Mouse (Mus musculus) forebrain, postnatal 0 days (tissue): Measurements from ENCODE around the gene Cybrd1. TPM values are rescaled to one million over a fixed set of nuclear protein-coding genes. Genes with fewer than 3 reads are reported as not detected.

ENCODE experiments used
- ATAC-seq: fragments of 200-750 bp; cut with Nextera tagmentation; 2 replicates; pipeline ENCODE4 v1.8.0; 2017; ENCODE audit warnings: mild to moderate bottlenecking, moderate library complexity
- DNase-seq: peaks from one replicate; pipeline ENCODE4 v3.0.0-alpha.2; 2015
- H3K27ac ChIP-seq: fragments of 300-500 bp; sonication (generic); 2 replicates; pipeline ENCODE4 v1.5.1; 2014; ENCODE audit warnings: low read depth, mild to moderate bottlenecking, antibody characterized with exemption, low read length, moderate library complexity, mixed read lengths
- H3K27me3 ChIP-seq: fragments of 300-500 bp; sonication (generic); 2 replicates; pipeline ENCODE4 v1.6.1; 2014; ENCODE audit warnings: mild to moderate bottlenecking, low read length, mixed read lengths; ENCODE audit not compliant: insufficient read depth
- H3K36me3 ChIP-seq: fragments of 300-500 bp; sonication (generic); 2 replicates; pipeline ENCODE4 v1.6.1; 2014; ENCODE audit warnings: mild to moderate bottlenecking, moderate library complexity; ENCODE audit not compliant: insufficient read depth
- H3K4me1 ChIP-seq: fragments of 300-500 bp; sonication (generic); 2 replicates; pipeline ENCODE4 v1.6.1; 2014; ENCODE audit warnings: antibody characterized with exemption; ENCODE audit not compliant: insufficient read depth
- H3K4me2 ChIP-seq: fragments of 300-500 bp; sonication (generic); 2 replicates; pipeline ENCODE4 v1.6.1; 2014; ENCODE audit warnings: low read depth, mild to moderate bottlenecking, moderate library complexity
- H3K4me3 ChIP-seq: fragments of 300-500 bp; sonication (generic); 2 replicates; pipeline ENCODE4 v1.5.1; 2014; ENCODE audit warnings: low read depth, low read length, mixed read lengths
- H3K9ac ChIP-seq: fragments of 300-500 bp; sonication (generic); 2 replicates; pipeline ENCODE4 v1.6.1; 2014; ENCODE audit warnings: mild to moderate bottlenecking
- H3K9me3 ChIP-seq: fragments of 300-500 bp; sonication (generic); 2 replicates; pipeline ENCODE4 v1.6.1; 2016; ENCODE audit warnings: low read length
- CTCF ChIP-seq: sonication (generic); IDR thresholded peaks from 2 replicates; pipeline ENCODE4 v1.5.1; 2016; ENCODE audit warnings: antibody characterized with exemption, control low read depth, low read depth
- WGBS: fragments of 180-500 bp; shearing (Covaris S2); extraction: QIAGEN DNeasy Blood & Tissue Kit; methylation state at CpG from one replicate; pipeline ENCODE4 v1.1.7; 2014; 5-methylcytosine and 5-hydroxymethylcytosine counted together
- polyA plus RNA-seq: library from polyadenylated mRNA; unstranded; fragments of >200 nt; fragmentation: Nextera tagmentation; extraction: Ambion mirVana; gene quantifications from 2 replicates; pipeline ENCODE4 v1.2.1, GENCODE M21; 2015
- total RNA-seq: library from RNA; depleted of rRNA; stranded (reverse); fragments of >200 nt; gene quantifications from 2 replicates; pipeline ENCODE4 v1.2.3, GENCODE M21; 2014

Cybrd1 gene
- total and polyA plus RNA-seq, 2 experiments from 2014 or later, result 2.5 to 7.0 TPM

DNA sequence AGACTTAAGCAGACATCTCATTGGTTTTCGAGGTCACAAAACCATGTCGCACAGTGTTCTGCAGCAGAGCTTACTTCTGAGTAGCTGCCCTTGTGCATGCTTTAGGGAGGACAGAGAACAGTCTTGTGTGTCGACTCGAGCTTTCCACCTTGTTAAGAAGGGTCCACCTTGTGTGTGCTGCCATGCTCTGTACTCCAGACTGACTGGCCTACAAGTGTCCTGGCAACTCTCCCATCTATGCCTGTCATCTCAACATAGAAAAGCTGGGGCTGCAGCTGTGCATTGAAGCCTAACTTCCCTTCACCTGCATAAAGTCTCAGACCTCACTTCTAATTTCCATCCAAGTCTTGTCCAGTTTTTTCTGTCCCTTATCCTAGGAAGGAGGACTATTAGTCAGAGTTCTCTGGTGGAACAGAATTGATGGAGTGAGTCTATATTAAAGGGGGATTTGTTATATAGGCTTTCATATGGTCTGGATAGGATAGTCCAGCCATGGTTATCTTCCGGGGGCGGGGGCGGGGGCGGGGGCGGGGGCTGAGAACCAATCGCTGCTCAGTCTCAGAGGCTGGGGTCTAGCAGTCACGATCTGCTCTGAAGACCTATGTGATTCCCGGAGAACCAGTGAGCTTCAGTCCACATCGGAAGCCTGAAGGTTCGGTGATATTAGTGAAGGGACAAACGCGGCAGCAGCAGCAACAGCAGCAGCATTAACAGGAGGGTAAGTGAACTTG, 42.0 kb downstream of the Cybrd1 start:
- 56% methylated on average over 16 of the region's 16 CpGs for WGBS
- Histone ChIP-seq H3K4me2 (peak overlapping the region; percentile 41), H3K36me3 (no peaks in the 10 kb centered on the region), H3K27ac (peak overlapping the region; percentile 36; the same call in 1 of the 2 replicates), H3K9me3 (no peaks in the 10 kb centered on the region), H3K9ac (no peak overlapping the region), H3K4me3 (no peak overlapping the region), H3K4me1 (peaks cover 6% of the 10 kb centered on the region), H3K27me3 (no peaks in the 10 kb centered on the region)
- ATAC-seq (no peak), DNase-seq (no peak)
- TF ChIP-seq CTCF, result no peak

DNA sequence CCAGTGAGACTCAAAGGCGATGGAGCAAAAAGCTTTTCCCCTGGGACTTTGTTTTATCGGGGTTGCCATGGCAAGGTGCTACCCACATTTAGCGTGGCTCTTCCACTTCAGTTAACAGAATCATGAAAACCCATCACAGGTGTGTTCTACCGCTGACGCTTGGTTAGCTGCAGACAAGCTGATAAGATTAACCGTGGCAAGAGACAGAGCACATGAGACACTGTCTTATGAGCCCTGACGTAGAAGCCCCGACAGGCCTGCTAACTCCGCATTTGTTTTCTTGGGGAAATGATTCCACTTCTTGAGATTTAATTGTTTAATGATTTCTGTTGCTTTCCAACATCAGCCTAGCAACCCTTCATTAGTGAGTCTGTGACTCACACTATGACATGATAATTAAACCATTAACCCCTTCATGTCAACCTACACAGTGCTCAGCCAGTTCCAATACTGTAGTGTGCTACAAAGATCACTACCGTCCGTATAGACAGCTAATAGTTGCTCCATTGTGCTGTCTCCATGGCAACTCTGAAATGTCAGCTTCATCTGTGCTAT, 42.7 kb downstream of the Cybrd1 start:
- Histone ChIP-seq H3K27ac (peak overlapping the region; percentile 36; the same call in 1 of the 2 replicates), H3K27me3 (no peaks in the 10 kb centered on the region), H3K4me2 (peak overlapping the region; percentile 41), H3K4me1 (peaks cover 6% of the 10 kb centered on the region), H3K36me3 (no peaks in the 10 kb centered on the region), H3K9me3 (no peaks in the 10 kb centered on the region), H3K4me3 (no peak overlapping the region), H3K9ac (no peak overlapping the region)
- ATAC-seq (peak; percentile 87), DNase-seq (peak; percentile 69)
- TF ChIP-seq CTCF, result no peak
- WGBS, result 8% methylated on average over 11 of the region's 11 CpGs

DNA sequence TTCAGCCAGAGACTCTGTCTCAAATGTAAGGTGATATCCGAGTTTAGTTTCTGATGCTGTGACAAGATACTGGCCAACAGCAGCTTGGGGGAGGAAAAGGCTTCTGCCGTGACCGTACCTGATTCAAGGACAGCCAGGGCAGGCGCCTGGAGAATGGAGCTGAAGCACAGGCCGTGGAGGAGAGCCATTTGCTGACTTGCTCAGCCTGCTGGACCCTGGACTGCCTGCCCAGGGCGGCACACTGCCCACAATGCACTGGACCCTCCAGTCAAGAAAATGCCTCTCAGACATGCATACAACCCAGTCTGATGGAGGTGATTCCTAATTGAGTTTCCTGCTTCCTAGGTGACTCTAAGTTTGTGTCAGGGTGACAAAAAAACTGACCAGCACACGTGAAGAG, 43.8 kb downstream of the Cybrd1 start:
- Histone ChIP-seq H3K4me2 (no peak overlapping the region), H3K9me3 (no peaks in the 10 kb centered on the region), H3K36me3 (no peaks in the 10 kb centered on the region), H3K27ac (0 out of 2 replicates have a peak overlapping the region, but pooled peaks have one; percentile 15), H3K27me3 (no peaks in the 10 kb centered on the region), H3K4me1 (peaks cover 6% of the 10 kb centered on the region), H3K9ac (no peak overlapping the region), H3K4me3 (no peak overlapping the region)
- no peak for TF ChIP-seq CTCF
- no peak for DNase-seq
- 89% methylated on average over 7 of the region's 7 CpGs for WGBS
- no peak for ATAC-seq

DNA sequence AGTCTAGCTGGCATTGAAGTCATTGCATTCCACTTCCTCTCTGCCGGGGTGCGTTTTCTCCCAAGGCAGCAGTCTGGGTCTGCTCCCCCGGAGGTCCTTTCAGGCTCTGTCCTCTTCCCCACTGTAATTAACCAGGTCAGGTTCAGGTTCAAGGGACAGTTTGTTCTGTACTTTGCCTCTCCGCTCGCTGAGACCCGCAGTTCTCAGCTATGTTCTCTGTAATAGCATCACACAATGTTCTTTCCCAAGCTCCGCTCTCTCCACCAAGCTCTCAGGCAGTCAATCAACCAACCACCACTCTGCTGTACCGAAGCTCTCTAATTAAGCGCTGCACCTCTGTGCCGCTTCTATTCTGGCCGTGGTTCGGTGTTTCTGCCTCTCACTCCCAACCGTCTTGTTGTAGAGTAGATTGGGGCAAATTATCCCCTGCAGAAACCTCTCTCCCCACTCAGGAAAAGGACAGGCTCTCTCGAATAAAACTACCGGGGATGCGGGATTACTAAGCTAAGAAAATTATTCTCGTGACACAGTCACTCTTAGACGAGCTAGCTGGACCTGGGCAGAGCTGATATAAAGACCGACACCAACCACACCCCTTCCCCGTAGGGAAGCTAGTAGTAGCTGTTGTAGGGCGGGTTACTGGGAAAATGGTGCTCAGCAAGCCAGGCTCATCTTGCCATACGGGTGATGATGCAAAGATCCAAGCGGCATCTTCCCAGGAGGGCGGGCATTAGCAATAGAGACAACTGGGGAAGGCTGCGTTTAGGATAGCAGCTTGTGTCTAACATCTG, 45.3 kb downstream of the Cybrd1 start:
- no peak overlapping the region for H3K4me2 ChIP-seq
- no peaks in the 10 kb centered on the region for H3K9me3 ChIP-seq
- H3K36me3 ChIP-seq, result no peaks in the 10 kb centered on the region
- no peak overlapping the region for H3K9ac ChIP-seq
- ATAC-seq (no peak), DNase-seq (no peak)
- no peaks in the 10 kb centered on the region for H3K27me3 ChIP-seq
- H3K27ac ChIP-seq, result no peak overlapping the region
- H3K4me3 ChIP-seq, result no peak overlapping the region
- TF ChIP-seq CTCF, result no peak
- WGBS, result 72% methylated on average over 25 of the region's 25 CpGs
- H3K4me1 ChIP-seq, result peaks cover 6% of the 10 kb centered on the region

DNA sequence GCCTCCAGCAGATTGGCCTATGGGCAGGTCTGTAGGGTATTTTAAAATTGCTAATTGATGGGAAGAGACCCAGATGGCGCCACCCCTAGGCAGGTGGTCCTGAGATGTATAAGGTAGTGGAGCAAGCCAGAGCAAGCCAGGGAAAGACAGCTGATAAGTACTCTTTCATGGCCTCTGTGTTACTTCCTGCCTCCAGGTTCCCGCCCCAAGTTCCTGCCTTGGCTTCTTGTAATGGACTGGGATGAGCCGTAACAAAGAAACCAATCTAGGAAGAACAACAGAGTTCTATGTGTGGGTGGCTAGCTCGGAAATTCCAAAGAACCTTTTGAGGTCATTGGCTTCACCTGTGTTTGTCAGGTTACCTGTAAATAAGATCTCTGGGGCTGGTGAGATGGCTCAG, 49.5 kb downstream of the Cybrd1 start:
- WGBS, result 86% methylated on average over 4 of the region's 4 CpGs
- Histone ChIP-seq H3K9ac (no peak overlapping the region), H3K27me3 (no peaks in the 10 kb centered on the region), H3K36me3 (no peaks in the 10 kb centered on the region), H3K9me3 (no peaks in the 10 kb centered on the region), H3K4me1 (no peaks in the 10 kb centered on the region), H3K27ac (no peak overlapping the region), H3K4me2 (no peak overlapping the region), H3K4me3 (no peak overlapping the region)
- no peak for DNase-seq
- ATAC-seq, result no peak
- no peak for TF ChIP-seq CTCF

DNA sequence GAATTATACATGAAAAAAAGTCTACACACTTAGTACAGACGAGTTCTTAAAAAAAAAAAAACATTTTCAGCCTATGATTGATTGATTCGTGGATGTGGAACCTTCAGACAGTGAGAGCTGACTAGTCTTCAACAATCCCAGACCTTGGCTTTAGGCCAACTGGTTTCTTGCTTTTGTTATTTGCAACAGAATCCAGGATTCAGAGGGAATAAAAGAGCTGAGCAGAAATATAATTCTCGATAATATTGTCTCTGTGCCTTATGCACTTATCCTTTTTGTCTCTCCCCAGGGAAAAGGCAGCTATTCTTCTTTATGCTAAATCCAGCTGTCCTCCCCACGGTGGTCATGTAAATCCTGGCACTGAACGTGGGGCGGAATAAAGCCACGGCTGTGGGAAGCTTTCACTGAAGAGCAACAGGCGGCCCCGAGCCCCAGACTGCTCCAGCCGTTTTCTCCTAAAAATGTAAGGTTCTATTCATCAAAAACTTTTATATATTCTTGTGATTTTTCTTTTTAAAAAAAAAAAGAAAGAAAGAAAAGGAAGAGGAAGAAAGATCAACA, 50.8 kb downstream of the Cybrd1 start:
- no peaks in the 10 kb centered on the region for H3K36me3 ChIP-seq
- ATAC-seq (peak; percentile 25; the same call in 1 of the 2 replicates), DNase-seq (peak; percentile 53)
- H3K4me3 ChIP-seq, result no peak overlapping the region
- H3K4me2 ChIP-seq, result no peak overlapping the region
- H3K27me3 ChIP-seq, result no peaks in the 10 kb centered on the region
- H3K9ac ChIP-seq, result no peak overlapping the region
- TF ChIP-seq CTCF, result no peak
- H3K9me3 ChIP-seq, result no peaks in the 10 kb centered on the region
- WGBS, result 11% methylated on average over 10 of the region's 10 CpGs
- no peak overlapping the region for H3K27ac ChIP-seq
- H3K4me1 ChIP-seq, result no peaks in the 10 kb centered on the region
